Mouse (Mus musculus) neural tube, embryonic 12.5 days (tissue): ENCODE data around the gene Pard3. TPM values are rescaled to one million over a fixed set of nuclear protein-coding genes. Genes with fewer than 3 reads are reported as not detected.

Source experiments
- ATAC-seq: fragments of 200-750 bp; cut with Nextera tagmentation; 2 replicates; pipeline ENCODE4 v1.8.0; 2017; ENCODE audit warnings: low read depth, mild to moderate bottlenecking, moderate TSS enrichment, moderate library complexity; ENCODE audit not compliant: low FRiP score
- H3K27ac ChIP-seq: fragments of 300-500 bp; sonication (generic); 2 replicates; pipeline ENCODE4 v1.5.1; 2016
- H3K27me3 ChIP-seq: fragments of 300-500 bp; sonication (generic); replicated peaks from 2 replicates; pipeline ENCODE4 v1.6.1; 2016; ENCODE audit warnings: mild to moderate bottlenecking
- H3K36me3 ChIP-seq: fragments of 300-500 bp; sonication (generic); 2 replicates; pipeline ENCODE4 v1.6.1; 2016; ENCODE audit warnings: mild to moderate bottlenecking
- H3K4me1 ChIP-seq: fragments of 300-500 bp; sonication (generic); 2 replicates; pipeline ENCODE4 v1.6.1; 2016
- H3K4me2 ChIP-seq: fragments of 300-500 bp; sonication (generic); replicated peaks from 2 replicates; pipeline ENCODE4 v1.6.1; 2016; ENCODE audit warnings: mild to moderate bottlenecking
- H3K4me3 ChIP-seq: fragments of 300-500 bp; sonication (generic); 2 replicates; pipeline ENCODE4 v1.5.1; 2016
- H3K9ac ChIP-seq: fragments of 300-500 bp; sonication (generic); 2 replicates; pipeline ENCODE4 v1.6.1; 2016; ENCODE audit warnings: mild to moderate bottlenecking
- H3K9me3 ChIP-seq: fragments of 300-500 bp; sonication (generic); 2 replicates; pipeline ENCODE4 v1.6.1; 2016; ENCODE audit warnings: mild to moderate bottlenecking
- WGBS: fragments of 180-500 bp; shearing (Covaris S2); methylation state at CpG from one replicate; pipeline ENCODE4 v1.1.7; 2016; 5-methylcytosine and 5-hydroxymethylcytosine counted together
- polyA plus RNA-seq: library from polyadenylated mRNA; unstranded; fragments of >200 nt; fragmentation: Nextera tagmentation; extraction: Ambion mirVana; gene quantifications from 2 replicates; pipeline ENCODE4 v1.2.1, GENCODE M21; 2016

Gene Pard3
- polyA plus RNA-seq, 1 experiment from 2014 or later: 41.1 TPM

DNA sequence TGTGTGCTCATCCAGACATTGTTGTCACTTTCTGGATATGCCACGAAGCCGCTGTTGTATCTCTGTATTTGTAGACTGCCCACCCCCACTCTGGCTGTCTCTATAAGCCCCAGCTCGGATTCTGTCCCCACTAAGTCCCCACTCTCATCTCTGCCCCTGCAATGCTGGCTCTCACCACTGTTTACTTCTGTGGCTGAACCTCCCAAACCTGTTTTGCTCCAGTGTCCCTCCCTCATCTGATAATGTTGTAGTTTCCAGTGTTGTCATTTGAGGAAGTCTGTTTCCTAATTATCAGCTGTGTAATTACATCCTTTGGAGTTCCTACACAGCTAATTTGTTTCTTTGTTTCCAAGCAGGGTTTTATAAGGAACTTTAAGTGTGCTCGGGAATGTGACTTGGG, 81.4 kb downstream of the Pard3 start:
- Histone ChIP-seq H3K27me3 (no peaks in the 10 kb centered on the region), H3K9ac (no peak overlapping the region), H3K27ac (no peak overlapping the region), H3K4me1 (no peaks in the 10 kb centered on the region), H3K4me2 (no peak overlapping the region), H3K36me3 (no peaks in the 10 kb centered on the region), H3K9me3 (no peaks in the 10 kb centered on the region), H3K4me3 (no peak overlapping the region)
- 48% methylated on average over 4 of the region's 4 CpGs for WGBS
- no peak for ATAC-seq

DNA sequence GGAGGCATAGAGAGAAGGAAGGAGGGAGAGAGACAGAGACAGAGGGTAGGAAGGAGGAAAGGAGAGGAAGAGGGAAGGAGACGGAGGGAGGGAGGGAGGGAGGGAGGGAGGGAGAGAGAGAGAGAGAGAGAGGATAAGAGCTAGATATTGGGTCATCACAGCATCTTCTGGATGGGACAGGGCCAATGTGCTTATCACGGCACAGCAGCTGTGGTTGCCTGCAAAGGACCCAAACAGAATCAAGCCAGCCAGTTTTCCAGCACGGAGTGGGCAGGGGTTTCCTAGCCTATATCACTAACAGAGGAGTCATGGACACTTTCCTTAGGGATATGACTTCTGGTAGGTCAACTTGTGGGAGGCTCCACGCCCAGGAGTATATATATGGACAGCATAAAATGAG, 82.4 kb downstream of the Pard3 start:
- H3K27ac ChIP-seq: no peak overlapping the region
- 65% methylated on average over 4 of the region's 4 CpGs for WGBS
- H3K36me3 ChIP-seq: no peaks in the 10 kb centered on the region
- H3K4me1 ChIP-seq: no peaks in the 10 kb centered on the region
- no peaks in the 10 kb centered on the region for H3K27me3 ChIP-seq
- no peak overlapping the region for H3K4me3 ChIP-seq
- no peak overlapping the region for H3K4me2 ChIP-seq
- no peak overlapping the region for H3K9ac ChIP-seq
- no peaks in the 10 kb centered on the region for H3K9me3 ChIP-seq
- ATAC-seq: no peak

DNA sequence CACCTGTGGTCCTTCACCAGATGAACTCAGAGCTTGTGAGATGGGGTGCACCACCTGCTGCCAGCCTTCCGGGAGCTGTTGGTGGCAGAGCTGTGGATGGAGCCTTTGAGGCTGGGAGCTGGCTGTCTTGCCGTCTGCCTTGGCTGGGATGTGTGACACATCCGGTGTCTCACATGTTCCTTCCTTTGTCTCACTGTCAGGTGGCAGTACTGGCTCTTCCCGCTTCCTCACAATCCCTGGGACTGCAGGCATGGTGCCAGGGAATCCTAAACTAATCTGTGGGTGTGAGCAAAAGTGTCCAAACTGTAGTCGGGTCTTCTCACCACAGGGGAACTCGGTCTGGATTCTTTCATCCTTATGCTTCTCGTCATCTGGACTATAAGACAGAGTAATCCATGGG, 85.1 kb downstream of the Pard3 start:
- Histone ChIP-seq H3K36me3 (no peaks in the 10 kb centered on the region), H3K4me1 (no peaks in the 10 kb centered on the region), H3K9ac (no peak overlapping the region), H3K27me3 (no peaks in the 10 kb centered on the region), H3K9me3 (no peaks in the 10 kb centered on the region), H3K4me2 (no peak overlapping the region), H3K27ac (no peak overlapping the region), H3K4me3 (no peak overlapping the region)
- 81% methylated on average over 7 of the region's 7 CpGs for WGBS
- no peak for ATAC-seq

DNA sequence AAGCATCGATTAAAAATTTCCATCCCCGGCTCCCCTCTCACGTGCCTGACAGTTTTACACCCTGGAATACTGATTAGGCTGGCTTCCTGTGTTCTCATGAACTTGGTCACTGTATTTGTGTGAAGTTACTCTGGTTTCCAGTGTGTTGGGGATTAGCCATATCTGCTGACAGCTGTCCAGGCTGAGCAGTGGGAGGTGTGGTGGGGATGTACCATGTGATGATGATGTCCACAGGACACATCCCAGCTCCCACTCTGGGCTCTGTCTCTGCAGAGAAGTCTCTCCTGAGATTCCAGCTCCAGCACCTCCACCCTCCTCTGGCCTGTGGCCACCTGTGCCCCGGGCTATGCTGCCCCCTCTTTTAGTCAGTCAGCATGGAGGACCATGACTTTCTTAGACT, 87.0 kb downstream of the Pard3 start:
- H3K9ac ChIP-seq: no peak overlapping the region
- no peaks in the 10 kb centered on the region for H3K4me1 ChIP-seq
- no peak overlapping the region for H3K4me3 ChIP-seq
- H3K9me3 ChIP-seq: no peaks in the 10 kb centered on the region
- WGBS: 91% methylated on average over 4 of the region's 4 CpGs
- no peak overlapping the region for H3K27ac ChIP-seq
- H3K4me2 ChIP-seq: no peak overlapping the region
- H3K36me3 ChIP-seq: 0 out of 2 replicates have a peak, but pooled peaks cover 3% of the 10 kb centered on the region
- H3K27me3 ChIP-seq: no peaks in the 10 kb centered on the region
- ATAC-seq: no peak

DNA sequence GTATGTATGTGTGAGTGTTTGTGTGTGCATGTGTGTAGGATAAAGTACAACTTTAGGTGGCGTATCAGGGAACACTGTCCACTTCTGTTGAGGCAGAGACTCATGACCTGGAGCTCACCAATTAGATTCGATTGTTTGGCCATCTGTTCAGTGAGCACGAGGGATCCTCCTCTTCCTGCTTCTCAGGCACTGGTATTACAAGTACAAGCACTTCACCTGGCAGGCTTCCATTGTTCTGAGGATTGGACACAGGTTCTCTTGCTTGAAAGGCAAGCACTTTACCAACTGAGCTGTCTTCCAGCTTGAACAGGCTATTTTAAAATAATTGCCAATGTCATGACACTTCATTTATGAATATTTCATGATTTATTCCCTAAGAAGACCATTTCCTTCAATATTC, 88.0 kb downstream of the Pard3 start:
- 0 out of 2 replicates have a peak, but pooled peaks cover 3% of the 10 kb centered on the region for H3K36me3 ChIP-seq
- ATAC-seq: no peak
- H3K9ac ChIP-seq: no peak overlapping the region
- no peak overlapping the region for H3K4me3 ChIP-seq
- H3K9me3 ChIP-seq: no peaks in the 10 kb centered on the region
- H3K4me2 ChIP-seq: no peak overlapping the region
- H3K27me3 ChIP-seq: no peaks in the 10 kb centered on the region
- 75% methylated on average over 3 of the region's 3 CpGs for WGBS
- H3K27ac ChIP-seq: no peak overlapping the region
- H3K4me1 ChIP-seq: no peaks in the 10 kb centered on the region

DNA sequence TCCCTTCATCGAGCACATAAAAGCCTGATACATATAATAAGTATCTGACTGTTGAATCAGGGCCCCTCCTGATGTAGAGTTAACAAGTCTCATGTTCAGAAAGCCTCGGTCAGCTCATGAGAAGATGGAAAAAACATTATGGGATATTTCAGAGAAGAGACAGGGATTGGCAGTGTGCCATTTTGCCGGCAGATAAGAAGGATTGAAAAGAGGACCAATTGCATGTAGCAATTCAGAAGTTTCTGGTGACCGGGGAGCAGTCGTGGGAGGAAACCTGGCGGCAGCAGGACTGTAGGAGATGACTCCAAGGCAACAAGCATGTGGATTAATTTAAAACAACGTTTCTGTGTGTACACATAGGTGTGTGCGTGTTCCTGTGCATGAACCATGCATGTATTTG, 93.4 kb downstream of the Pard3 start:
- Histone ChIP-seq H3K9ac (no peak overlapping the region), H3K9me3 (no peaks in the 10 kb centered on the region), H3K4me3 (no peak overlapping the region), H3K36me3 (peaks cover 6% of the 10 kb centered on the region; the same call in 1 of the 2 replicates), H3K4me1 (no peaks in the 10 kb centered on the region), H3K4me2 (no peak overlapping the region), H3K27ac (no peak overlapping the region), H3K27me3 (no peaks in the 10 kb centered on the region)
- ATAC-seq: no peak
- WGBS: 89% methylated on average over 8 of the region's 8 CpGs

DNA sequence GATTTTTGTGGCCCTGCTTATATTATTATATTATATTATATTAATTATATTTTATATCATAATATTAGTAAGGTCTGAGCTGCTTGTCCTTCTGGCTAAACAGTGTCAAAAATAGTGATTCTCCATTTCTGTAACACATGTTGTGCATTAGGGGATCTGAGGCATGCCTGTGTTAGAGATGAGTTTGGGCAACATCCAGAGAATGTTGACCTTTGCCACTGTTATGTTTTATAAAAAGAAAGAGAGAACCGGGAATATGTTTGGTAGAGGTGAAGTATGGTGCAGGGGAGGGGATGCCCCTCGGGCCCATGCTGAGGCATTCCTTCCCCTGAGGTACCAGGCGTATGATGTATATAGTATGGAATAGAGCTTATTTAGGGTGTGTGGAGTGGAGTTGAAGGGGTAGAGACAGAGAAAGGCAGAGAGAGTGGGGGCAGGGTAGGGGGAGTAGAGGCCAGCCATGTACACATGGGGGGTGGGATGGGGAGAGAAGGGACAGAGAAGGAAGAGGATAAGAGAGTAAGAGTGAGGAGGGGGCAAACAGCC, 95.8 kb downstream of the Pard3 start:
- Histone ChIP-seq H3K27me3 (no peaks in the 10 kb centered on the region), H3K36me3 (peaks cover 6% of the 10 kb centered on the region; the same call in 1 of the 2 replicates), H3K9me3 (no peaks in the 10 kb centered on the region), H3K27ac (no peak overlapping the region), H3K9ac (no peak overlapping the region; the same call in 1 of the 2 replicates), H3K4me3 (no peak overlapping the region), H3K4me2 (no peak overlapping the region), H3K4me1 (no peaks in the 10 kb centered on the region)
- 71% methylated on average over 3 of the region's 3 CpGs for WGBS
- ATAC-seq: no peak

DNA sequence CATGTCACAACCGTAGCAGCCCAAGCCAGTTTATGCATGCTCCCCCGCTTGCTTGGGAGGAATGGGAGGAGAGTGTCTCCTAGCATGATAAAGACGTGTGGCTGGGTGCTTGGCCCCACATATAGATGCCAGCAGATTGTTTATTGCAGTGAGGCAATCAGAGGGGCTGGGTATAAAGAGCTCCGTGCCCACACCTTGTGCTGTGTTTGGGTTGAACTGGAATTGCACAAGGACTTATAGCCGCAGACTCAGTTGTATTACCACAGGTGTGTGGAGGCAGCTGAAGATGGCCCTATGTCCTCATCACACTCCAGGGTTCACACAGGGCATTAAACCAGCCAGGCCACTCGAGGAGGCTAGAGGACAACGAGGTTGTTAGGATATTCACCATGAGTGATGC, 98.2 kb downstream of the Pard3 start:
- H3K4me1 ChIP-seq: no peaks in the 10 kb centered on the region
- WGBS: 84% methylated on average over 7 of the region's 7 CpGs
- H3K9me3 ChIP-seq: no peaks in the 10 kb centered on the region
- H3K9ac ChIP-seq: no peak overlapping the region
- ATAC-seq: no peak
- no peaks in the 10 kb centered on the region for H3K27me3 ChIP-seq
- no peak overlapping the region for H3K27ac ChIP-seq
- peaks cover 3% of the 10 kb centered on the region; the same call in 1 of the 2 replicates for H3K36me3 ChIP-seq
- H3K4me3 ChIP-seq: no peak overlapping the region
- no peak overlapping the region for H3K4me2 ChIP-seq

DNA sequence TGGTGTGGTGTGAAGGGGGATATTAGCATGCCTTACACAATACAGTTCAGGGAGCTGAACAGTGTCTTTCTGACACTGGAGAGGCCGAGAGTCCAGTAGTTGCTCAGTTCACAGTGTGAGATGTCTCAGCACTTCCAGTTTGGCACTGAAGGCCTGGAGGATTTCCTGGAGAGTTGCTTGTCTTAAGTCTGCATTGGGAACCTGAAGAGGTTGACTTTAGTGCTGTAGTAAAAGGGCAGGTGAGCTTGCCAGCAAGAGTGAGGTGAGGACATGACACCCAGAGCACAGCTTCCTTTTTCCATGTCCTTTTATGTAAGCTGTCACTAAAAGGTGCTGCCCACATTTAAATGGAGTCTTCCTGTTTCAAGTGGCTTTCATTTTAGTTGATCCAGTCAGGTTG, 99.1 kb downstream of the Pard3 start:
- H3K4me3 ChIP-seq: no peak overlapping the region
- ATAC-seq: no peak
- no peak overlapping the region for H3K4me2 ChIP-seq
- WGBS: 93% methylated on average over 1 of the region's 1 CpGs
- no peak overlapping the region for H3K9ac ChIP-seq
- peaks cover 3% of the 10 kb centered on the region; the same call in 1 of the 2 replicates for H3K36me3 ChIP-seq
- H3K27ac ChIP-seq: no peak overlapping the region
- no peaks in the 10 kb centered on the region for H3K4me1 ChIP-seq
- no peaks in the 10 kb centered on the region for H3K9me3 ChIP-seq
- no peaks in the 10 kb centered on the region for H3K27me3 ChIP-seq

DNA sequence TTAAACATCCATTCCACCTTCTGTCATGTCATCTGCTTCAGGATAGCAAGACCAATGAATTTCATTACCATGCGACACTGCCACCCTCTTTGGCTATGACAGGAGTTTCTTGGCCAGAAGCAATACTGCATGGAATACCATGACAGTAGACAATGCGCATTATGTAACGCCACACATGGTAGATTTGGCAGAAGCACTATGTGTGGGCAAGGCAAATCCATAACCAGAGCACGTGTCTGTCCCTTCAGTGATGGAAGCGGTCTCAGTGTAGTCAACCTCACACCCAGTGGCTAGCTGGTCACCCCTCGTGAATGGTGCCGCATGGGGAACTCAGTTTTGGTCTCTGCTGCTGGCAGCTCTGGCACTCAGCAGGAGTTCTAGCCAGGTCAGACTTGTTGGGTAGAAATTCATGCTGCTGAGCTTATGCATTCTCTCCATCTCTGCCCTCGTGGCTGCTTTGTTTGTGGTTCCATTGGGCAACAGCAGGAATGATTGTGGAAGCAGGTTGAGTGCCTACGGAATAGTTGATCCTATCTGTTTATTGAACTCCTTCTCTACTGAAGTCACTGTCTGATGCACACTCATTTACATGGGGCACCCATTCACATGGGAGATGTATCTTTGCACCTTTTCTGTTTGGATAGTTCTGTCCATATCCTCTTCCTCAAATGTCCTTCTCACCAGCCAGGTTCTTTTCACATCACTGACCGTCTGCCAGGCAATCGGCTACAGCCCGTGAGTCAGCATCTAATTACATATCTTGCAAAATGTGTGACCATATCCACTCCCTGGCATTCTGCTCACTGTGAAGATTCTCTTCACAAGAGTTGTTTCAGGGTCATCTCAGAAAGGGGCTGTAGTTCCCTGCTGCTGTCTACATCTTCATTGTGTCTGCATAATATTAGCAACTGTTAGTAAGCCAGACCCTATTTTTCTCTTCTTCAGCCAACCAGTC, 100.9 kb downstream of the Pard3 start:
- Histone ChIP-seq H3K36me3 (peaks cover 3% of the 10 kb centered on the region; the same call in 1 of the 2 replicates), H3K27ac (no peak overlapping the region), H3K27me3 (no peaks in the 10 kb centered on the region), H3K4me1 (no peaks in the 10 kb centered on the region), H3K9ac (no peak overlapping the region), H3K4me3 (no peak overlapping the region), H3K4me2 (no peak overlapping the region), H3K9me3 (no peaks in the 10 kb centered on the region)
- WGBS: 94% methylated on average over 12 of the region's 12 CpGs
- ATAC-seq: no peak

DNA sequence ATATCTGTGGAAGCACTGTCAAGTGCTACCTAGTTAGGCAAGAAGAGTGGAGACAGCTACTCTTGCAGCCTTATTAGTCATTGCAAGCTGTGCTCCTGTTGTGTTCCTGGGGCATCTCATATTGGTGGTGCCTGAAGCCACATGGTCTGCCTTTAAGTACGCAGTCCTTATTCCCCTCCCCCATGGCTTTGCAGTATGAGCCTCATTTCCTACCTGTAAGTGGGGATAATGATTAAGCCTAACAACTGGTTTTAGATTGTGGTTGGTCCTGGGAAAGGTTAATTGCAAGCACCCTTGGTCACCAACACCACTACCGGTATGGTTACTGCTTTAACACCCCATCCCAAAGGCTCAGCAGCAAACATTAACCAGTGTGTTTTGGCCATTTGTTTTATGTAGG, 104.8 kb downstream of the Pard3 start:
- H3K27me3 ChIP-seq: no peaks in the 10 kb centered on the region
- ATAC-seq: no peak
- no peak overlapping the region for H3K4me2 ChIP-seq
- no peak overlapping the region for H3K4me3 ChIP-seq
- no peaks in the 10 kb centered on the region for H3K9me3 ChIP-seq
- WGBS: 51% methylated on average over 2 of the region's 2 CpGs
- H3K27ac ChIP-seq: no peak overlapping the region
- H3K36me3 ChIP-seq: no peaks in the 10 kb centered on the region
- no peaks in the 10 kb centered on the region for H3K4me1 ChIP-seq
- no peak overlapping the region for H3K9ac ChIP-seq

DNA sequence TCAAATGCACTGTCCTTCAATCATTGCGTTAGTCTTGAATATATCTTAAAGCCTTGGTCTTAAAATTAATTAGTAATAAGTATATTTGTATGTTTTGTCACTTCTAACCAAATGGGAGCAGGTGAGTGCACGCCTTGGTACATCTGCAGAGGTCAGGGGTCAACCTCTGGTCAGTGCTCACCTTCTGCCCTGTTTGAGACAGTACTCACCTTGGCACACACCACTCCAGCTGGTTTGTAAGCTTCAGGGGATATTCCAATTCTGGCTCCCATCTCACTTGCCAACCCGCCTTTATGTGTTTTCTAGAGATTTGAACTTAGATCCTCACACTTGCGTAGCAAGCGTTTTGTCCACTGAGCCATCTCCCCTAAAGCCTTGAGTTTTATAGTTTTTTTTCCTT, 105.7 kb downstream of the Pard3 start:
- H3K9ac ChIP-seq: no peak overlapping the region
- WGBS: 95% methylated on average over 5 of the region's 5 CpGs
- ATAC-seq: no peak
- no peaks in the 10 kb centered on the region for H3K9me3 ChIP-seq
- H3K27ac ChIP-seq: no peak overlapping the region
- H3K4me3 ChIP-seq: no peak overlapping the region
- H3K36me3 ChIP-seq: no peaks in the 10 kb centered on the region
- no peak overlapping the region for H3K4me2 ChIP-seq
- no peaks in the 10 kb centered on the region for H3K4me1 ChIP-seq
- no peaks in the 10 kb centered on the region for H3K27me3 ChIP-seq
